Mouse (Mus musculus) heart, embryonic 13.5 days (tissue): ENCODE results near the gene Dhrs1. TPM values are rescaled to one million over a fixed set of nuclear protein-coding genes. Genes with fewer than 3 reads are reported as not detected.

Source experiments
- ATAC-seq: fragments of 200-750 bp; cut with Nextera tagmentation; 2 replicates; pipeline ENCODE4 v1.8.0; 2017; ENCODE audit warnings: moderate TSS enrichment; ENCODE audit not compliant: insufficient number of reproducible peaks, low FRiP score, low TSS enrichment; ENCODE audit errors: extremely low read depth
- H3K27ac ChIP-seq: fragments of 300-500 bp; sonication (generic); replicated peaks from 2 replicates; pipeline ENCODE4 v1.5.1; 2015; ENCODE audit warnings: moderate library complexity, mild to moderate bottlenecking, inconsistent platforms
- H3K27me3 ChIP-seq: fragments of 300-500 bp; sonication (generic); replicated peaks from 2 replicates; pipeline ENCODE4 v1.6.1; 2015; ENCODE audit warnings: mild to moderate bottlenecking, inconsistent platforms
- H3K36me3 ChIP-seq: fragments of 300-500 bp; sonication (generic); 2 replicates; pipeline ENCODE4 v1.6.1; 2015; ENCODE audit warnings: mild to moderate bottlenecking, inconsistent platforms
- H3K4me1 ChIP-seq: fragments of 300-500 bp; sonication (generic); 2 replicates; pipeline ENCODE4 v1.6.1; 2015; ENCODE audit warnings: inconsistent platforms
- H3K4me2 ChIP-seq: fragments of 300-500 bp; sonication (generic); 2 replicates; pipeline ENCODE4 v1.6.1; 2015; ENCODE audit warnings: inconsistent platforms, mild to moderate bottlenecking, moderate library complexity
- H3K4me3 ChIP-seq: fragments of 300-500 bp; sonication (generic); 2 replicates; pipeline ENCODE4 v1.5.1; 2015; ENCODE audit warnings: moderate library complexity, mild to moderate bottlenecking, inconsistent platforms
- H3K9ac ChIP-seq: fragments of 300-500 bp; sonication (generic); 2 replicates; pipeline ENCODE4 v1.6.1; 2015; ENCODE audit warnings: inconsistent platforms, mild to moderate bottlenecking, moderate library complexity
- H3K9me3 ChIP-seq: fragments of 300-500 bp; sonication (generic); 2 replicates; pipeline ENCODE4 v1.6.1; 2016; ENCODE audit warnings: inconsistent platforms
- WGBS: fragments of 180-500 bp; shearing (Covaris S2); methylation state at CpG from one replicate; pipeline ENCODE4 v1.1.7; 2015; ENCODE audit warnings: mixed read lengths; 5-methylcytosine and 5-hydroxymethylcytosine counted together
- polyA plus RNA-seq: library from polyadenylated mRNA; unstranded; fragments of >200 nt; fragmentation: Nextera tagmentation; extraction: Ambion mirVana; gene quantifications from 2 replicates; pipeline ENCODE4 v1.2.1, GENCODE M21; 2015

The Dhrs1 gene
- polyA plus RNA-seq, 1 experiment from 2014 or later: 54.8 TPM

DNA sequence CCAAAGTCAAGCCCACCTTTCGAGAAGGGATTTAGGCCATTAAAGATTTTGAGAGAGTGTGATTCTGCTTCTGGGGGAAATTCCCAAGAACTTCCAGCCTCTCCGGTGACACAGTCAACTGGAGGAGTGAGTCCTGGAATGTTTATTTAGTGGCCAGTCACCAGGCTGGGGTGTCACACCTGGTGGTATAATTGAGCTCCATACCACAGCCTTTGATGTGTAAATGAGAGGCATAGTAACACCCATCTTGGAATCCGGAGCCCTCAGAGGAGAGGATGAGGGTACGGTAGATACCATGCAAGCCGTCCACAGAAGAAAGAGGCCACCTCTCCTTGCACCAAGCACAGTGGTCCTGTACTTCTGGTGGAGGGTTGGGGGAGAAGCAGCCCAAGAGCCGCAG, 42.7 kb downstream of the Dhrs1 start:
- WGBS: 55% methylated on average over 6 of the region's 6 CpGs
- Histone ChIP-seq H3K4me2 (no peak overlapping the region), H3K27ac (no peak overlapping the region), H3K36me3 (no peaks in the 10 kb centered on the region), H3K9me3 (no peaks in the 10 kb centered on the region), H3K4me3 (no peak overlapping the region), H3K27me3 (peaks cover 16% of the 10 kb centered on the region; the same call in 1 of the 2 replicates), H3K9ac (no peak overlapping the region), H3K4me1 (no peaks in the 10 kb centered on the region)
- no peak for ATAC-seq

DNA sequence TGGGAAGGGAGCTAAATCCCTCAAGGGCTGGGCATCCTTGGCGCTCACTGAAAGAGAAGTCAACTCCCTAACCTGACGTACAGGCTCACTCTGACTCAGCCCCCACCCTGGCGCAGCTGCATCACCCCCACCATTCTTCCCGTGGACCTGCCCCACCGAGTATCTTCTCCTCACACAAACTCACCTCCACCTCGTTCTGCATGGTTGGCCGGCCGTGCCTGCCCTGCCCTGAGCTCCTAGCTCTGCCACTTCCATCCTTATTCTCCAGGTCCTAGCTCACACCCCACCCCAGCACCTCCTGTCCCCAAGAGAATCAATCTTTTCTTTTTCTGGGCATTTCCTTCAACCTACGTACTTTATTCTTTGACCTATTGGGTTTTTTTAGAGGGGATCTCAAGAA, 44.4 kb downstream of the Dhrs1 start:
- no peak for ATAC-seq
- Histone ChIP-seq H3K4me3 (no peak overlapping the region), H3K4me1 (no peaks in the 10 kb centered on the region), H3K36me3 (no peaks in the 10 kb centered on the region), H3K27me3 (peaks cover 16% of the 10 kb centered on the region; the same call in 1 of the 2 replicates), H3K9me3 (no peaks in the 10 kb centered on the region), H3K9ac (no peak overlapping the region), H3K4me2 (no peak overlapping the region), H3K27ac (no peak overlapping the region)
- 49% methylated on average over 9 of the region's 9 CpGs for WGBS

DNA sequence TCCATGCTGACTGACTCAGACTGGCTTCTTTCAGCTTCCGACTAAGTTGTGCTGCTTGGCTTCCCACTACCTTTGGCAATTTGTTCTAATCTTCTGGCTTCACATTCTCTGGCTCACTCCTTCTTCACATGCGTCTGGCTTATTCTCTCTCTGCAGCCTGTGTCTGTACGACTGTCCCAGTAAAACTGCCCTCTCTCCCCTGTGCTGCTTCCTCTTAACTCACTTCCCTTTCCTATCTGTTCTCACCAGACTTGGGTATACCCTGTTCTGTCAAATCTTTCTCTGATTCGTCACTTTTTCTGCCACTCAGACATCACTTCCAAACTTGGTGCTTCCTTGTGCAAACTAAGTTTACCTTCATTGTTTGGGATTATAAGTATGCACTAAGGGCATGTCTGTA, 48.3 kb downstream of the Dhrs1 start:
- Histone ChIP-seq H3K4me3 (no peak overlapping the region), H3K4me2 (no peak overlapping the region)
- WGBS: 66% methylated on average over 4 of the region's 4 CpGs

DNA sequence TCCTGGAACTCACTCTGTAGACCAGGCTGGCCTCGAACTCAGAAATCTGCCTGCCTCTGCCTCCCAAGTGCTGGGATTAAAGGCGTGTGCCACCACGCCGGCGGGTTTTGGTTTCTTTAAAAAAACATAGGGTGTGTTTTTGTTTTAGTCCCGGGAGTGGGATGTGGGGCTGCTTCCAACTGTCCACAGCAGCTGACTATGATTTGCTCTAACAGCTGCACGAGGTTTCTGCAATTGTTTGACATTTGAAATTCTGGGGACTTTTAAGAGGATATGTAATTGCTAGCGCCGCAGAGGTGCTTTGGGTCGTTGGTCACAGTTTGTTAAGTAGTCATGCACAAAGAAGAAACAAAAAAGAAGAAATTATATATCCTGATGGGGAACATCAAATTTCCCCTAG, 56.1 kb downstream of the Dhrs1 start:
- Histone ChIP-seq H3K27me3 (0 out of 2 replicates have a peak, but pooled peaks cover 3% of the 10 kb centered on the region), H3K4me1 (no peaks in the 10 kb centered on the region), H3K27ac (no peak overlapping the region), H3K9me3 (no peaks in the 10 kb centered on the region), H3K4me2 (no peak overlapping the region), H3K36me3 (no peaks in the 10 kb centered on the region), H3K9ac (no peak overlapping the region), H3K4me3 (no peak overlapping the region)
- WGBS: 76% methylated on average over 10 of the region's 10 CpGs
- no peak for ATAC-seq

More for the DNA sequence above, 48.3 kb downstream of the Dhrs1 start:
- Histone ChIP-seq H3K4me1 (no peaks in the 10 kb centered on the region), H3K9me3 (no peaks in the 10 kb centered on the region), H3K36me3 (no peaks in the 10 kb centered on the region), H3K9ac (no peak overlapping the region), H3K27ac (no peak overlapping the region), H3K27me3 (0 out of 2 replicates have a peak, but pooled peaks cover 9% of the 10 kb centered on the region)
- no peak for ATAC-seq

Other genes starting within 250 kb of the Dhrs1 start
- 0.43 and 0.47 TPM in 2 replicates for gene Cpne6, start 235.2 kb downstream of the Dhrs1 start, polyA plus RNA-seq
- gene Nrl, start 220.7 kb downstream of the Dhrs1 start, polyA plus RNA-seq: not detected in 2 replicates
- gene Pck2, start 205.4 kb downstream of the Dhrs1 start, polyA plus RNA-seq: 40.9 and 43.9 TPM in 2 replicates
- gene Dcaf11, start 185.7 kb downstream of the Dhrs1 start, polyA plus RNA-seq: 60.0 and 66.2 TPM in 2 replicates
- gene A730061H03Rik, start 185.3 kb downstream of the Dhrs1 start, polyA plus RNA-seq: 0.56 and 1.3 TPM in 2 replicates
- gene Fitm1, start 170.1 kb downstream of the Dhrs1 start, polyA plus RNA-seq: 100 and 109 TPM in 2 replicates
- gene Psme1, start 167.6 kb downstream of the Dhrs1 start, polyA plus RNA-seq: 212 and 219 TPM in 2 replicates
- 14.8 and 19.1 TPM in 2 replicates for gene Emc9, start 160.4 kb downstream of the Dhrs1 start, polyA plus RNA-seq
- 191 and 205 TPM in 2 replicates for gene Psme2, start 154.6 kb downstream of the Dhrs1 start, polyA plus RNA-seq
- gene Rnf31, start 154.0 kb downstream of the Dhrs1 start, polyA plus RNA-seq: 12.5 and 15.2 TPM in 2 replicates
- gene Irf9, start 142.1 kb downstream of the Dhrs1 start, polyA plus RNA-seq: 9.7 and 10.1 TPM in 2 replicates
- gene Rec8, start 127.7 kb downstream of the Dhrs1 start, polyA plus RNA-seq: 13.4 and 15.1 TPM in 2 replicates
- 64.8 and 67.1 TPM in 2 replicates for gene Ipo4, start 109.7 kb downstream of the Dhrs1 start, polyA plus RNA-seq
- gene Gm49378, start 107.8 kb downstream of the Dhrs1 start, polyA plus RNA-seq: 1.4 and 1.6 TPM in 2 replicates
- 77.8 and 81.5 TPM in 2 replicates for gene Tm9sf1, start 101.9 kb downstream of the Dhrs1 start, polyA plus RNA-seq
- 0.43 and 0.53 TPM in 2 replicates for gene Tssk4, start 95.5 kb downstream of the Dhrs1 start, polyA plus RNA-seq
- 74.3 and 83.3 TPM in 2 replicates for gene Mdp1, start 85.2 kb downstream of the Dhrs1 start, polyA plus RNA-seq
- 39.3 and 47.4 TPM in 2 replicates for gene Gmpr2, start 73.7 kb downstream of the Dhrs1 start, polyA plus RNA-seq
- gene Nedd8, start 73.6 kb downstream of the Dhrs1 start, polyA plus RNA-seq: 471 and 507 TPM in 2 replicates
- 30.9 and 32.1 TPM in 2 replicates for gene Tinf2, start 63.9 kb downstream of the Dhrs1 start, polyA plus RNA-seq
- 0.23 and 0.25 TPM in 2 replicates for gene Tgm1, start 31.8 kb downstream of the Dhrs1 start, polyA plus RNA-seq
- 22.8 and 23.4 TPM in 2 replicates for gene Rabggta, start 23.4 kb downstream of the Dhrs1 start, polyA plus RNA-seq
- gene Nop9, start within 50 bp of the Dhrs1 start, polyA plus RNA-seq: 22.8 and 23.9 TPM in 2 replicates
- 1.2 and 2.1 TPM in 2 replicates for gene Cideb, start 12.8 kb upstream of the Dhrs1 start, polyA plus RNA-seq
- 0.25 and 0.27 TPM in 2 replicates for gene Ltb4r2, start 15.7 kb upstream of the Dhrs1 start, polyA plus RNA-seq
- 0.48 and 0.71 TPM in 2 replicates for gene Ltb4r1, start 20.3 kb upstream of the Dhrs1 start, polyA plus RNA-seq
- 17.7 TPM in 2 replicates for gene Adcy4, start 38.4 kb upstream of the Dhrs1 start, polyA plus RNA-seq
- 18.8 and 20.6 TPM in 2 replicates for gene Ripk3, start 43.2 kb upstream of the Dhrs1 start, polyA plus RNA-seq
- 12.5 and 14.0 TPM in 2 replicates for gene Nfatc4, start 77.5 kb upstream of the Dhrs1 start, polyA plus RNA-seq
- 16.5 and 18.2 TPM in 2 replicates for gene Nynrin, start 108.3 kb upstream of the Dhrs1 start, polyA plus RNA-seq
- 0.27 and 0.31 TPM in 2 replicates for gene Cbln3, start 138.7 kb upstream of the Dhrs1 start, polyA plus RNA-seq
- 9.5 and 9.8 TPM in 2 replicates for gene Khnyn, start 139.3 kb upstream of the Dhrs1 start, polyA plus RNA-seq
- gene Sdr39u1, start 154.6 kb upstream of the Dhrs1 start, polyA plus RNA-seq: 48.2 and 51.6 TPM in 2 replicates
- 0.78 and 0.86 TPM in 2 replicates for gene Cma1, start 199.0 kb upstream of the Dhrs1 start, polyA plus RNA-seq
- not detected in 2 replicates for gene Cma2, start 205.3 kb upstream of the Dhrs1 start, polyA plus RNA-seq